17 mouse cellular contexts compared by ENCODE assay signal in genomic region chr2:8012826-8013225, GRCm38 (mm10).
DNase-seq lines count a peak whose midpoint lies in the region.
"Had no signal": no experiment of that assay in that cellular context is flagged by ENCODE, and none has a peak within 500 bp of the region (broad histone marks: within the 10 kb centered on the region; RNA-seq: fewer than 3 reads in every experiment).

No protein-coding gene starts in this region.

- peak; percentile 68 for DNase-seq in left cerebral cortex, adult 11 months (ENCODE audit: low spot score)
- DNase-seq in left cerebral cortex, postnatal 10 days (ENCODE audit: extremely low spot score in 1 of 2, low spot score in 2 of 2) = no peak
- DNase-seq in frontal cortex, postnatal 14 days (ENCODE audit: low spot score in 2 of 2) = peak; percentile 30 to 34
- peak; percentile 56 to 71 for DNase-seq in left cerebral cortex, postnatal 14 days (ENCODE audit: low spot score in 2 of 2)
- peak; percentile 62 for DNase-seq in right cerebral cortex, postnatal 25 days
- no peak for DNase-seq in urinary bladder, adult 18-20 months (ENCODE audit: low spot score in 2 of 2)
- no peak for DNase-seq in heart, postnatal 4 days
- DNase-seq in cerebellum, postnatal 25 days = no peak
- DNase-seq: adrenal gland, postnatal 36 days; B cell, adult 2 months; cerebellum, adult 18-20 months; gastrocnemius, postnatal 36 days; kidney, adult 11 months; liver, postnatal 0 days; lung, postnatal 14 days; retina, postnatal 1 day; thymus, postnatal 36 days had no signal

- intact Hi-C loops in left cerebral cortex, postnatal 10 days (cut with DNase I) = no loop called here
- intact Hi-C loops in left cerebral cortex, postnatal 14 days (cut with DNase I) = no loop called here

Comparison
In these comparisons a context has a peak if more than half of its experiments do, and no peak if none do; other contexts are left out.
1. DNase-seq: peak in left cerebral cortex, adult 11 months (single experiment), frontal cortex, postnatal 14 days (2 of 2), left cerebral cortex, postnatal 14 days (2 of 2) and right cerebral cortex, postnatal 25 days (single experiment); none in left cerebral cortex, postnatal 10 days (0 of 2), urinary bladder, adult 18-20 months (0 of 2), heart, postnatal 4 days (single experiment) and cerebellum, postnatal 25 days (0 of 2).